In genomic region chr10:52106164-52106757, GRCm38 (mm10) we compare ENCODE assay signal across 10 mouse cellular contexts.
DNase-seq lines count a peak whose midpoint lies in the region; ATAC-seq and TF ChIP-seq lines count a peak whose summit lies in the region.
"Had no signal": no experiment of that assay in that cellular context is flagged by ENCODE, and none has a peak within 500 bp of the region (broad histone marks: within the 10 kb centered on the region; RNA-seq: fewer than 3 reads in every experiment).

No protein-coding gene starts in this region.

- H3K4me1 ChIP-seq in MEL (ENCODE audit: control insufficient read depth in 1 of 2, insufficient read depth in 2 of 2, low read length in 2 of 2): no peaks in the 10 kb centered on the region
- H3K4me1 ChIP-seq: embryonic facial prominence, embryonic 13.5 days; liver, embryonic 13.5 days had no signal

- TF ChIP-seq POLR2A in MEL (IDR thresholded peaks at IDR 0.05; ENCODE audit: control insufficient read depth in 1 of 2, insufficient read depth in 1 of 2, low read depth in 1 of 2, low read length in 2 of 2, poor library complexity in 1 of 2): no peak

- H3K79me2 ChIP-seq in MEL (ENCODE audit: control insufficient read depth, insufficient read depth, low read length, poor library complexity): no peaks in the 10 kb centered on the region

- no peak overlapping the region for H3K9ac ChIP-seq in MEL (ENCODE audit: control insufficient read depth, low read depth, low read length, poor library complexity, severe bottlenecking)
- H3K9ac ChIP-seq: embryonic facial prominence, embryonic 13.5 days; liver, embryonic 13.5 days had no signal

- peak; percentile 95 for ATAC-seq in common myeloid progenitor, adult 5-6 weeks (replicated peaks; ENCODE audit: low read depth, poor library complexity, severe bottlenecking)
- ATAC-seq in megakaryocyte, adult 5-6 weeks (ENCODE audit: poor library complexity, severe bottlenecking): peak; percentile 54; the same call in 1 of the 2 replicates

- peak; percentile 37 to 69 (median 57) for TF ChIP-seq CTCF in MEL (IDR thresholded peaks at IDR 0.05 in 2 of 3, conservative IDR thresholded peaks at IDR 0.05 in 1 of 3; ENCODE audit: control insufficient read depth in 1 of 3, insufficient read depth in 1 of 3, low read depth in 2 of 3, low read length in 3 of 3, poor library complexity in 1 of 3, severe bottlenecking in 1 of 3)

- TF ChIP-seq EP300 in MEL (IDR thresholded peaks at IDR 0.05; ENCODE audit: low read depth in 1 of 2, low read length in 2 of 2): no peak

- no peak overlapping the region for H3K27ac ChIP-seq in MEL (ENCODE audit: control insufficient read depth, low read depth, low read length)
- H3K27ac ChIP-seq: embryonic facial prominence, embryonic 13.5 days; liver, embryonic 13.5 days had no signal

- no peak overlapping the region for H3K4me3 ChIP-seq in MEL (ENCODE audit: control insufficient read depth in 1 of 2, insufficient read depth in 1 of 2, low read depth in 2 of 2, low read length in 2 of 2)
- H3K4me3 ChIP-seq: embryonic facial prominence, embryonic 13.5 days; liver, embryonic 13.5 days had no signal

- H3K9me3 ChIP-seq in MEL (replicated peaks; ENCODE audit: insufficient read depth, low read length): no peaks in the 10 kb centered on the region
- H3K9me3 ChIP-seq: embryonic facial prominence, embryonic 13.5 days; liver, embryonic 13.5 days had no signal

- no peaks in the 10 kb centered on the region for H3K36me3 ChIP-seq in MEL (ENCODE audit: control insufficient read depth in 1 of 2, insufficient read depth in 2 of 2, low read length in 2 of 2)
- H3K36me3 ChIP-seq: embryonic facial prominence, embryonic 13.5 days; liver, embryonic 13.5 days had no signal

- no peaks in the 10 kb centered on the region for H3K27me3 ChIP-seq in MEL (ENCODE audit: control insufficient read depth in 1 of 2, insufficient read depth in 2 of 2, low read length in 2 of 2)
- H3K27me3 ChIP-seq: embryonic facial prominence, embryonic 13.5 days; liver, embryonic 13.5 days had no signal

- DNase-seq in kidney, adult 9 months: peak; percentile 40
- no peak for DNase-seq in kidney, adult 18-20 months
- peak; percentile 53 for DNase-seq in MEL (ENCODE audit: low read depth, low spot score)
- peak; percentile 36 for DNase-seq in induced T-regulatory cell, adult 2 months (ENCODE audit: low read depth)
- DNase-seq in spleen, postnatal 4 days (ENCODE audit: low spot score in 2 of 2): no peak
- no peak for DNase-seq in right cerebral cortex, postnatal 14 days
- DNase-seq: liver, embryonic 13.5 days had no signal

- peak; percentile 72 for TF ChIP-seq RAD21 in MEL (IDR thresholded peaks at IDR 0.05; ENCODE audit: low read depth, low read length)

TF ChIP-seq in MEL, 35 proteins besides CTCF, POLR2A, EP300 and RAD21:
- TF ChIP-seq ZC3H11A (IDR thresholded peaks at IDR 0.05; ENCODE audit: low read depth, low read length) (peak; percentile 42), UBTF (IDR thresholded peaks at IDR 0.05; ENCODE audit: borderline replicate concordance, insufficient read depth, low read depth, low read length) (no peak), MYC (IDR thresholded peaks at IDR 0.05; ENCODE audit: low read depth, low read length) (no peak), ZNF384 (IDR thresholded peaks at IDR 0.05; ENCODE audit: low read depth, low read length) (no peak), SMC3 (IDR thresholded peaks at IDR 0.05; ENCODE audit: low read depth, low read length) (peak; percentile 76), TAL1 (IDR thresholded peaks at IDR 0.05; ENCODE audit: low read length) (no peak)

Comparison
In these comparisons a context has a peak if more than half of its experiments do, and no peak if none do; other contexts are left out.
1. DNase-seq: peak in kidney, adult 9 months (single experiment), MEL (single experiment) and induced T-regulatory cell, adult 2 months (single experiment); none in kidney, adult 18-20 months (single experiment), spleen, postnatal 4 days (0 of 2) and right cerebral cortex, postnatal 14 days (single experiment).